Comparison of ENCODE assay signal across 9 mouse cellular contexts in the genomic region with DNA sequence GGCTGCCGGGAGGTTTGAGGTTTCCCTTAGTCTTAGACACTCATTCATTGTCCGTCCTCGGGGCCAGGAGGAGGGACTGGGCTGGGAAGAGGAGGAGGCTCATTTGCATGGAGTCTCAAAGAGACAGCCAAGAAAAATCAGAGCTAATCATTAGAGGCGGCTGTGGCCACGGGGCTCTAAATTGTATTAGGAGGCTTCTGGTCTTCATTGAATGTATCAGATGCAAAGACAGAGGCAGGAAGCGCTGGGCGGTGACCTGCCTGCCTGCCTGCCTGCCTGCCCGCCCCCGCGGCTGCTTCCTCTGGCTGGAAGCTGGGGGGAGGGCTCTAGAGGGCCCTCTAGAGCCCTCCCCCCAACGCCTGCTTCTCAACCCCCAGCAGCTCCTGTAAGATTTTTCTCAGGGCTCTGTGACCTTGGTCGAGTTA. TPM values are rescaled to one million over a fixed set of nuclear protein-coding genes. Genes with fewer than 3 reads are reported as not detected.
DNase-seq lines count a peak whose midpoint lies in the region; ATAC-seq and TF ChIP-seq lines count a peak whose summit lies in the region.
"Had no signal": no experiment of that assay in that cellular context is flagged by ENCODE, and none has a peak within 500 bp of the region (broad histone marks: within the 10 kb centered on the region; RNA-seq: fewer than 3 reads in every experiment).

No protein-coding gene starts in this region.

- H3K9ac ChIP-seq in lung, embryonic 16.5 days (ENCODE audit: low read length), result peak overlapping the region; percentile 42; the same call in 1 of the 2 replicates
- no peak overlapping the region for H3K9ac ChIP-seq in embryonic facial prominence, embryonic 15.5 days
- no peak overlapping the region for H3K9ac ChIP-seq in kidney, embryonic 16.5 days (replicated peaks; ENCODE audit: low read length)
- H3K9ac ChIP-seq in neural tube, embryonic 11.5 days (ENCODE audit: low read length), result no peak overlapping the region

- H3K27me3 ChIP-seq in lung, embryonic 16.5 days (ENCODE audit: control insufficient read depth, insufficient read depth, low read depth, low read length), result peaks cover 3% of the 10 kb centered on the region
- H3K27me3 ChIP-seq in embryonic facial prominence, embryonic 15.5 days, result peaks cover 7% of the 10 kb centered on the region; the same call in 1 of the 2 replicates
- no peaks in the 10 kb centered on the region; the same call in 1 of the 2 replicates for H3K27me3 ChIP-seq in kidney, embryonic 16.5 days (ENCODE audit: insufficient read depth, low read length)
- H3K27me3 ChIP-seq in neural tube, embryonic 11.5 days (ENCODE audit: control insufficient read depth, insufficient read depth, low read length), result no peaks in the 10 kb centered on the region

- H3K4me2 ChIP-seq in lung, embryonic 16.5 days (ENCODE audit: low read depth, low read length), result peak overlapping the region; percentile 42
- peak overlapping the region; percentile 34 for H3K4me2 ChIP-seq in embryonic facial prominence, embryonic 15.5 days (replicated peaks)
- peak overlapping the region; percentile 39 for H3K4me2 ChIP-seq in kidney, embryonic 16.5 days (replicated peaks; ENCODE audit: low read depth, low read length)
- H3K4me2 ChIP-seq in neural tube, embryonic 11.5 days (ENCODE audit: low read depth), result no peak overlapping the region; the same call in 1 of the 2 replicates

- H3K4me1 ChIP-seq in lung, embryonic 16.5 days (replicated peaks; ENCODE audit: control insufficient read depth, insufficient read depth, low read length), result peaks cover 20% of the 10 kb centered on the region
- H3K4me1 ChIP-seq in lung, adult 2 months (ENCODE audit: control insufficient read depth, insufficient read depth, low read length), result peaks cover 2% of the 10 kb centered on the region; the same call in 1 of the 2 replicates
- H3K4me1 ChIP-seq in embryonic facial prominence, embryonic 15.5 days, result peaks cover 26% of the 10 kb centered on the region
- H3K4me1 ChIP-seq in kidney, embryonic 16.5 days (ENCODE audit: insufficient read depth, low read length), result peaks cover 30% of the 10 kb centered on the region
- H3K4me1 ChIP-seq in neural tube, embryonic 11.5 days (ENCODE audit: control insufficient read depth, insufficient read depth, low read length), result peaks cover 18% of the 10 kb centered on the region

- H3K27ac ChIP-seq in lung, embryonic 16.5 days (ENCODE audit: low read length), result no peak overlapping the region
- H3K27ac ChIP-seq in embryonic facial prominence, embryonic 15.5 days (replicated peaks), result no peak overlapping the region
- H3K27ac ChIP-seq in kidney, embryonic 16.5 days (ENCODE audit: low read length), result peak overlapping the region; percentile 26; the same call in 1 of the 2 replicates
- H3K27ac ChIP-seq in neural tube, embryonic 11.5 days (ENCODE audit: low read depth, low read length), result no peak overlapping the region

- TF ChIP-seq POLR2A in lung, adult 2 months (IDR thresholded peaks at IDR 0.05; ENCODE audit: borderline replicate concordance, extremely low read depth, low read depth, low read length), result no peak

- no peak for DNase-seq in lung, adult 2 months
- peak; percentile 65 for DNase-seq in neural tube, embryonic 11.5 days (ENCODE audit: low spot score)
- DNase-seq in cerebellum, postnatal 4 days (ENCODE audit: low spot score in 2 of 2), result no peak
- DNase-seq in urinary bladder, postnatal 36 days (ENCODE audit: low spot score in 2 of 2), result no peak
- DNase-seq in layer of hippocampus, adult 8-10 months (ENCODE audit: low spot score in 2 of 2), result no peak

- peak overlapping the region; percentile 3; the same call in 1 of the 2 replicates for H3K4me3 ChIP-seq in lung, embryonic 16.5 days (ENCODE audit: low read length)
- H3K4me3 ChIP-seq in lung, adult 2 months (replicated peaks; ENCODE audit: extremely low read depth, low read depth, low read length), result no peak overlapping the region
- no peak overlapping the region for H3K4me3 ChIP-seq in embryonic facial prominence, embryonic 15.5 days (replicated peaks)
- H3K4me3 ChIP-seq in kidney, embryonic 16.5 days (ENCODE audit: low read length), result peak overlapping the region; percentile 14; the same call in 1 of the 2 replicates
- no peak overlapping the region for H3K4me3 ChIP-seq in neural tube, embryonic 11.5 days (ENCODE audit: low read depth, low read length)
- H3K4me3 ChIP-seq: myocyte had no signal

- no peak for ATAC-seq in lung, embryonic 16.5 days (ENCODE audit: low read depth)
- ATAC-seq in embryonic facial prominence, embryonic 15.5 days (ENCODE audit: insufficient number of reproducible peaks, low FRiP score, low TSS enrichment, low read depth), result no peak
- ATAC-seq in kidney, embryonic 16.5 days (ENCODE audit: low FRiP score, low TSS enrichment), result peak; percentile 64
- ATAC-seq in neural tube, embryonic 11.5 days (ENCODE audit: insufficient read depth, low FRiP score, low TSS enrichment), result peak; percentile 35; the same call in 1 of the 2 replicates

- no peaks in the 10 kb centered on the region for H3K9me3 ChIP-seq in lung, embryonic 16.5 days (ENCODE audit: control insufficient read depth, low read length)
- no peaks in the 10 kb centered on the region for H3K9me3 ChIP-seq in embryonic facial prominence, embryonic 15.5 days (replicated peaks)
- no peaks in the 10 kb centered on the region for H3K9me3 ChIP-seq in kidney, embryonic 16.5 days (ENCODE audit: low read length)
- H3K9me3 ChIP-seq in neural tube, embryonic 11.5 days (ENCODE audit: control insufficient read depth, low read length), result no peaks in the 10 kb centered on the region

- no peak for TF ChIP-seq CTCF in lung, adult 2 months (IDR thresholded peaks at IDR 0.05; ENCODE audit: insufficient read depth, low read length)

- H3K36me3 ChIP-seq in lung, embryonic 16.5 days (ENCODE audit: control insufficient read depth, insufficient read depth, low read length), result no peaks in the 10 kb centered on the region
- H3K36me3 ChIP-seq in embryonic facial prominence, embryonic 15.5 days, result no peaks in the 10 kb centered on the region
- H3K36me3 ChIP-seq in kidney, embryonic 16.5 days (ENCODE audit: insufficient read depth, low read length), result no peaks in the 10 kb centered on the region
- H3K36me3 ChIP-seq in neural tube, embryonic 11.5 days (ENCODE audit: control insufficient read depth, insufficient read depth, low read length), result no peaks in the 10 kb centered on the region

- 2% methylated on average over 12 of the region's 12 CpGs for WGBS in lung, embryonic 16.5 days
- 2% methylated on average over 12 of the region's 12 CpGs for WGBS in lung, adult 2 months
- 7% methylated on average over 12 of the region's 12 CpGs for WGBS in embryonic facial prominence, embryonic 15.5 days
- under 1% methylated on average over 12 of the region's 12 CpGs for WGBS in kidney, embryonic 16.5 days
- 2% methylated on average over 12 of the region's 12 CpGs for WGBS in neural tube, embryonic 11.5 days

RNA-seq across cellular contexts. Expression of gene Elfn1, which starts 23.2 kb away (rescaled TPM):
- 0.39 and 0.80 TPM in 2 replicates for polyA plus RNA-seq in lung, embryonic 16.5 days (2015; fragmentation: Nextera tagmentation; extraction: Ambion mirVana)
- polyA plus RNA-seq in lung, adult 2 months (2012; rRNA removed), result 22.5 and 27.8 TPM in 2 replicates
- 2.0 and 2.5 TPM in 2 replicates for polyA plus RNA-seq in embryonic facial prominence, embryonic 15.5 days (2015; fragmentation: Nextera tagmentation; extraction: Ambion mirVana)
- polyA plus RNA-seq in kidney, embryonic 16.5 days (2015; fragmentation: Nextera tagmentation; extraction: Ambion mirVana), result 0.24 and 0.37 TPM in 2 replicates
- 2.3 and 2.5 TPM in 2 replicates for polyA plus RNA-seq in neural tube, embryonic 11.5 days (2014; fragmentation: Nextera tagmentation; extraction: Ambion mirVana)
- 10 to 100 TPM; 27.6 to 34.4 (median 30.4) TPM for total RNA-seq in layer of hippocampus, adult 8-10 months (2022)

Comparison
In these comparisons a context has a peak if more than half of its experiments do, and no peak if none do; other contexts are left out.
1. H3K4me3 ChIP-seq: peak in lung, embryonic 16.5 days (single experiment) and kidney, embryonic 16.5 days (single experiment); none in lung, adult 2 months (single experiment), embryonic facial prominence, embryonic 15.5 days (single experiment) and neural tube, embryonic 11.5 days (single experiment).
2. ATAC-seq: peak in kidney, embryonic 16.5 days (single experiment) and neural tube, embryonic 11.5 days (single experiment); none in lung, embryonic 16.5 days (single experiment) and embryonic facial prominence, embryonic 15.5 days (single experiment).